In the genomic region with DNA sequence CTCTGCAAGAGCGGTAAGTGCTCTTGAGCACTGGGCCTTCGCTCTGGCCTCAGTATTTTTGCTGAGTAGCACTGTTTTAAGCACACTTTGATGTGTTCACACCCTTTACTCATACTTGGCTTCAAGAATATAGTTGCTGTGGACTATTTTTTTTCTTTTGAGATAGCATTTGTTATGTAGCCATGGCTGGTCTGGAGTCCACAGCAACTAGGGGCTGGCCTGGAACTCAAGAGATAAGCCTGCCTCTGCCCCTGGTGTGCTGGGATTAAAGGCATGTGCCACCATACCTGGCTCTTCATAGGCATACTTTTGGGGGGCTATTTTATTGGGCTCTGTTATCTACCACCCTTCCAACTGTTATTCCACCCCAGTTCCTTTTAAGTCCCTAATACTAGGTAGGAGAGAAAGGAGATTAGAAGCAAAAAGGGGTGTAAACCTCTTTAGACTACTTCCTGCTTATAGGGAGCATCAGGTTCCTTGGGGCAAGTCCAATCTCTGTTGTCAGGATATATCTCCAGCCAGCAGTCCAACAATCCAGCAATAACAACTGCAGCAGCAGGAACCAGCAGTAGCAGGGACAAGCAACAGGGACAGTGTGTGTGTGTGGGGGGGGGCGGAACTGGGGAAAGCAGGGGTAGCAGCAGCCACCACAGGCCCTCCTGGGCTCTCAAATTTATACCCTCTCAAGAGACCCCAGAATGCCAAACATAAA, we compare ENCODE assay signal across 33 mouse cellular contexts. TPM values are rescaled to one million over a fixed set of nuclear protein-coding genes. Genes with fewer than 3 reads are reported as not detected.
"Had no signal": no experiment of that assay in that cellular context is flagged by ENCODE, and none has a peak within 500 bp of the region (broad histone marks: within the 10 kb centered on the region; RNA-seq: fewer than 3 reads in every experiment).

No protein-coding gene starts in this region.

- H3K4me2 ChIP-seq: liver, embryonic 13.5 days; lung, embryonic 15.5 days; midbrain, embryonic 13.5 days had no signal

- H3K36me3 ChIP-seq: liver, embryonic 13.5 days; lung, embryonic 15.5 days; midbrain, embryonic 10.5 days; midbrain, embryonic 13.5 days had no signal

- H3K4me3 ChIP-seq: left cerebral cortex, adult 2 months; liver, embryonic 13.5 days; lung, embryonic 15.5 days; midbrain, embryonic 10.5 days; midbrain, embryonic 13.5 days; myocyte had no signal

- H3K27ac ChIP-seq: kidney, postnatal 0 days; left cerebral cortex, adult 2 months; liver, embryonic 13.5 days; lung, embryonic 15.5 days; midbrain, embryonic 10.5 days; midbrain, embryonic 13.5 days; stomach, postnatal 0 days had no signal

- H3K9ac ChIP-seq: liver, embryonic 13.5 days; lung, embryonic 15.5 days; midbrain, embryonic 13.5 days had no signal

- ATAC-seq: intestine, embryonic 16.5 days; midbrain, embryonic 13.5 days; midbrain, embryonic 16.5 days had no signal

- DNase-seq: kidney, adult 2 months; kidney, postnatal 25 days; layer of hippocampus, postnatal 36 days; liver, embryonic 13.5 days; lung, adult 18-20 months; lung, postnatal 10 days; lung, postnatal 4 days; right cerebral cortex, adult 18-20 months; right cerebral cortex, postnatal 14 days; right cerebral cortex, postnatal 4 days; thymus, adult 2 months; thymus, postnatal 14 days; thymus, postnatal 4 days had no signal

- H3K27me3 ChIP-seq: lung, embryonic 15.5 days; midbrain, embryonic 13.5 days had no signal

- H3K9me3 ChIP-seq: liver, embryonic 13.5 days; lung, embryonic 15.5 days; midbrain, embryonic 10.5 days; midbrain, embryonic 13.5 days had no signal

- H3K4me1 ChIP-seq: midbrain, embryonic 10.5 days; midbrain, embryonic 13.5 days had no signal

RNA-seq across cellular contexts. Expression of a gene that starts 29.0 kb away (rescaled TPM):
- total RNA-seq: layer of hippocampus, adult 8-10 months; layer of hippocampus, postnatal 10 days; layer of hippocampus, postnatal 36 days; left cerebral cortex, postnatal 10 days had no signal
- polyA plus RNA-seq: kidney, embryonic 14.5 days; limb, embryonic 11.5 days; midbrain, embryonic 10.5 days; midbrain, embryonic 16.5 days; neural tube, embryonic 11.5 days; neural tube, embryonic 14.5 days had no signal

RNA-seq across cellular contexts. Expression of a gene that starts 53.2 kb away (rescaled TPM):
- total RNA-seq: layer of hippocampus, adult 8-10 months; layer of hippocampus, postnatal 10 days; layer of hippocampus, postnatal 36 days; left cerebral cortex, adult 2 months; left cerebral cortex, postnatal 10 days; left cerebral cortex, postnatal 36 days; megakaryocyte, adult 5-6 weeks; monocyte, adult 5-6 weeks had no signal
- polyA plus RNA-seq: kidney, embryonic 14.5 days; limb, embryonic 11.5 days; limb, embryonic 14.5 days; lung, embryonic 15.5 days; midbrain, embryonic 10.5 days; midbrain, embryonic 13.5 days; midbrain, embryonic 16.5 days; myocyte; neural tube, embryonic 11.5 days; neural tube, embryonic 14.5 days had no signal
